ENCODE assay signal across 9 mouse cellular contexts in genomic region chr9:79045314-79045713, GRCm38 (mm10).
DNase-seq lines count a peak whose midpoint lies in the region; ATAC-seq lines count a peak whose summit lies in the region.
"Had no signal": no experiment of that assay in that cellular context is flagged by ENCODE, and none has a peak within 500 bp of the region (broad histone marks: within the 10 kb centered on the region; RNA-seq: fewer than 3 reads in every experiment).

No protein-coding gene starts in this region.

- no peaks in the 10 kb centered on the region for H3K9me3 ChIP-seq in heart, embryonic 11.5 days (replicated peaks; ENCODE audit: control insufficient read depth, low read length)
- H3K9me3 ChIP-seq: hindbrain, embryonic 15.5 days had no signal

- no peak overlapping the region for H3K4me2 ChIP-seq in heart, embryonic 11.5 days
- H3K4me2 ChIP-seq: hindbrain, embryonic 15.5 days had no signal

- H3K9ac ChIP-seq in heart, embryonic 11.5 days (ENCODE audit: low read depth, low read length), result no peak overlapping the region
- H3K9ac ChIP-seq: hindbrain, embryonic 15.5 days had no signal

- no peak overlapping the region for H3K4me3 ChIP-seq in heart, embryonic 11.5 days (ENCODE audit: low read depth, low read length)
- H3K4me3 ChIP-seq: hindbrain, embryonic 15.5 days had no signal

- 7% methylated on average over 2 of the region's 2 CpGs for WGBS in heart, embryonic 11.5 days (ENCODE audit: insufficient replicate concordance)

- H3K27ac ChIP-seq in heart, embryonic 11.5 days (ENCODE audit: low read depth, low read length), result no peak overlapping the region
- H3K27ac ChIP-seq: hindbrain, embryonic 15.5 days had no signal

- H3K27me3 ChIP-seq in heart, embryonic 11.5 days (ENCODE audit: control insufficient read depth, insufficient read depth, low read length), result no peaks in the 10 kb centered on the region
- H3K27me3 ChIP-seq: hindbrain, embryonic 15.5 days had no signal

- no peaks in the 10 kb centered on the region for H3K36me3 ChIP-seq in heart, embryonic 11.5 days (ENCODE audit: control insufficient read depth, insufficient read depth, low read length)
- H3K36me3 ChIP-seq: hindbrain, embryonic 15.5 days had no signal

- no peak for ATAC-seq in heart, embryonic 11.5 days (replicated peaks; ENCODE audit: insufficient number of reproducible peaks, low FRiP score, low TSS enrichment)
- no peak for ATAC-seq in inflammation-experienced regulatory T-cells, adult 6 months

- DNase-seq in heart, postnatal 14 days, result peak; percentile 21 to 38
- peak; percentile 31 for DNase-seq in thymus, postnatal 4 days
- no peak for DNase-seq in thymus, postnatal 25 days
- DNase-seq in gastrocnemius, postnatal 14 days, result peak; percentile 10
- DNase-seq in right cerebral cortex, postnatal 14 days, result peak; percentile 14
- no peak for DNase-seq in spleen, postnatal 36 days (ENCODE audit: low spot score in 2 of 2)

- no peaks in the 10 kb centered on the region for H3K4me1 ChIP-seq in heart, embryonic 11.5 days (ENCODE audit: control insufficient read depth, insufficient read depth, low read length)
- H3K4me1 ChIP-seq: hindbrain, embryonic 15.5 days had no signal

- intact Hi-C loops in heart, postnatal 14 days (cut with DNase I), result loop anchor here (2.0 kb wide), 1 partner anchor 671 kb away; no protein-coding TSS in a partner anchor
- intact Hi-C loops in gastrocnemius, postnatal 14 days (cut with DNase I; ENCODE audit: low total_unique reads), result loop anchor here (5.0 kb wide), 1 partner anchor 672 kb away; the partner anchor contains the start of gene Col12a1

Comparison
In these comparisons a context has a peak if more than half of its experiments do, and no peak if none do; other contexts are left out.
1. DNase-seq: peak in heart, postnatal 14 days (2 of 2), thymus, postnatal 4 days (single experiment), gastrocnemius, postnatal 14 days (single experiment) and right cerebral cortex, postnatal 14 days (single experiment); none in thymus, postnatal 25 days (single experiment) and spleen, postnatal 36 days (0 of 2).